Mouse (Mus musculus) urinary bladder, postnatal 4 days (tissue): Measurements from ENCODE around the gene Batf2.
A peak's percentile ranks its signal among the peaks of the same experiment; 100 is the strongest.
"Not testable (repeated sequence)": the region's sequence is repeated elsewhere in the genome, so short reads cannot be mapped to it uniquely, and the experiment has no call there.

ENCODE experiments used
- DNase-seq, 2 experiments: peaks; one replicate each; pipeline ENCODE4 v3.0.0; 2021 to 2022; ENCODE audit warnings: low spot score in 2 of 2

The Batf2 gene

GRCm38 (mm10) chr19:6132171-6132827 lies 8.5 kb upstream of the Batf2 start:
- DNase-seq, result no peak

GRCm38 (mm10) chr19:6133197-6133596 lies 7.6 kb upstream of the Batf2 start:
- not testable (repeated sequence) for DNase-seq

- DNase-seq, result no peak
Measured at GRCm38 (mm10) chr19:6136397-6136796, 4.4 kb upstream of the Batf2 start.

GRCm38 (mm10) chr19:6139701-6140100 lies 1.1 kb upstream of the Batf2 start:
- DNase-seq, result no peak

- no peak for DNase-seq
Measured at GRCm38 (mm10) chr19:6140374-6140677, 457 bp upstream of the Batf2 start.

GRCm38 (mm10) chr19:6141394-6141749 lies 589 bp downstream of the Batf2 start, which contains the start of gene Arl2:
Gene Arl2, minus strand, starts transcription at chr19:6141548.
- peak; percentile 69 for DNase-seq

GRCm38 (mm10) chr19:6144842-6145241 lies 4.1 kb downstream of the Batf2 start:
- no peak for DNase-seq

- no peak for DNase-seq
Measured at GRCm38 (mm10) chr19:6155174-6155573, 14.4 kb downstream of the Batf2 start.

- no peak for DNase-seq
Measured at GRCm38 (mm10) chr19:6156372-6156771, 15.6 kb downstream of the Batf2 start.

- DNase-seq, result no peak
Measured at GRCm38 (mm10) chr19:6157220-6157619, 16.4 kb downstream of the Batf2 start.

GRCm38 (mm10) chr19:6163872-6164547 lies 23.2 kb downstream of the Batf2 start:
- DNase-seq, result peak in 1 of 2 experiments; percentile 23

- DNase-seq, result no peak
Measured at GRCm38 (mm10) chr19:6166750-6167149, 26.0 kb downstream of the Batf2 start.

GRCm38 (mm10) chr19:6171215-6171614 lies 30.4 kb downstream of the Batf2 start:
- DNase-seq, result no peak

- DNase-seq, result no peak
Measured at GRCm38 (mm10) chr19:6174771-6175170, 34.0 kb downstream of the Batf2 start.

GRCm38 (mm10) chr19:6178775-6179174 lies 38.0 kb downstream of the Batf2 start:
- DNase-seq, result no peak

- DNase-seq, result no peak
Measured at GRCm38 (mm10) chr19:6181629-6182028, 40.8 kb downstream of the Batf2 start.

- DNase-seq, result no peak
Measured at GRCm38 (mm10) chr19:6182534-6182933, 41.8 kb downstream of the Batf2 start.

- no peak for DNase-seq
Measured at GRCm38 (mm10) chr19:6184131-6184530, 43.3 kb downstream of the Batf2 start, which contains the start of gene Majin. Gene Majin, plus strand, starts transcription at chr19:6184388.

GRCm38 (mm10) chr19:6204265-6204664 lies 63.5 kb downstream of the Batf2 start:
- DNase-seq, result no peak

GRCm38 (mm10) chr19:6206716-6207115 lies 65.9 kb downstream of the Batf2 start:
- DNase-seq, result no peak

GRCm38 (mm10) chr19:6216046-6216705 lies 75.4 kb downstream of the Batf2 start:
- DNase-seq, result no peak

- no peak for DNase-seq
Measured at GRCm38 (mm10) chr19:6218606-6219005, 77.8 kb downstream of the Batf2 start.
